Mouse (Mus musculus) right cerebral cortex, adult 2 months (tissue): ENCODE results near the gene Gabrb1.
"Not testable (repeated sequence)": the region's sequence is repeated elsewhere in the genome, so short reads cannot be mapped to it uniquely, and the experiment has no call there.

Experiments used
- DNase-seq, 2 experiments: peaks; one replicate each; pipeline ENCODE4 v3.0.0; 2021 to 2022; ENCODE audit warnings: low spot score in 2 of 2

The Gabrb1 gene

GRCm38 (mm10) chr5:72036954-72037353 lies 379.0 kb downstream of the Gabrb1 start:
- no peak for DNase-seq

- DNase-seq, result no peak
Observed at GRCm38 (mm10) chr5:72043226-72044151, 385.6 kb downstream of the Gabrb1 start.

- no peak for DNase-seq
Observed at GRCm38 (mm10) chr5:72046261-72046660, 388.3 kb downstream of the Gabrb1 start.

- no peak for DNase-seq
Observed at GRCm38 (mm10) chr5:72064079-72064478, 406.2 kb downstream of the Gabrb1 start.

GRCm38 (mm10) chr5:72068826-72069225 lies 410.9 kb downstream of the Gabrb1 start:
- peak; percentile 22 to 23 for DNase-seq

- not testable (repeated sequence) for DNase-seq
Observed at GRCm38 (mm10) chr5:72069398-72069797, 411.5 kb downstream of the Gabrb1 start.

- DNase-seq, result no peak
Observed at GRCm38 (mm10) chr5:72076781-72077180, 418.9 kb downstream of the Gabrb1 start.

GRCm38 (mm10) chr5:72086518-72086917 lies 428.6 kb downstream of the Gabrb1 start:
- no peak for DNase-seq

- DNase-seq, result peak in 1 of 2 experiments; percentile 44
Observed at GRCm38 (mm10) chr5:72094582-72094981, 436.7 kb downstream of the Gabrb1 start.

- DNase-seq, result no peak
Observed at GRCm38 (mm10) chr5:72095015-72095414, 437.1 kb downstream of the Gabrb1 start.

- no peak for DNase-seq
Observed at GRCm38 (mm10) chr5:72104274-72104921, 446.5 kb downstream of the Gabrb1 start.

- no peak for DNase-seq
Observed at GRCm38 (mm10) chr5:72122414-72123037, 464.6 kb downstream of the Gabrb1 start.

- no peak for DNase-seq
Observed at GRCm38 (mm10) chr5:72126681-72127080, 468.8 kb downstream of the Gabrb1 start.

- no peak for DNase-seq
Observed at GRCm38 (mm10) chr5:72133906-72134305, 476.0 kb downstream of the Gabrb1 start.

- DNase-seq, result no peak
Observed at GRCm38 (mm10) chr5:72138256-72138655, 480.3 kb downstream of the Gabrb1 start.

- DNase-seq, result no peak
Observed at GRCm38 (mm10) chr5:72139619-72140018, 481.7 kb downstream of the Gabrb1 start.

GRCm38 (mm10) chr5:72148679-72149078 lies 490.8 kb downstream of the Gabrb1 start:
- no peak for DNase-seq

GRCm38 (mm10) chr5:72150870-72151269 lies 493.0 kb downstream of the Gabrb1 start:
- DNase-seq, result no peak

- not testable (repeated sequence) for DNase-seq
Observed at GRCm38 (mm10) chr5:72155686-72156085, 497.8 kb downstream of the Gabrb1 start.

- DNase-seq, result no peak
Observed at GRCm38 (mm10) chr5:72156598-72156997, 498.7 kb downstream of the Gabrb1 start.

GRCm38 (mm10) chr5:72158667-72159066 lies 500.8 kb downstream of the Gabrb1 start:
- peak in 1 of 2 experiments; percentile 41 for DNase-seq

- DNase-seq, result no peak
Observed at GRCm38 (mm10) chr5:72159537-72159936, 501.6 kb downstream of the Gabrb1 start.
